ENCODE assay signal across 11 mouse cellular contexts in genomic region chr13:40735416-40736106, GRCm38 (mm10). TPM values are rescaled to one million over a fixed set of nuclear protein-coding genes. Genes with fewer than 3 reads are reported as not detected.
DNase-seq lines count a peak whose midpoint lies in the region; ATAC-seq and TF ChIP-seq lines count a peak whose summit lies in the region.
"Had no signal": no experiment of that assay in that cellular context is flagged by ENCODE, and none has a peak within 500 bp of the region (broad histone marks: within the 10 kb centered on the region; RNA-seq: fewer than 3 reads in every experiment).

No protein-coding gene starts in this region.

- no peaks in the 10 kb centered on the region for H3K36me3 ChIP-seq in heart, embryonic 15.5 days
- H3K36me3 ChIP-seq in midbrain, embryonic 15.5 days (replicated peaks): no peaks in the 10 kb centered on the region
- H3K36me3 ChIP-seq in midbrain, embryonic 13.5 days: no peaks in the 10 kb centered on the region
- H3K36me3 ChIP-seq in limb, embryonic 11.5 days (ENCODE audit: control insufficient read depth, insufficient read depth, low read length): no peaks in the 10 kb centered on the region
- H3K36me3 ChIP-seq in stomach, postnatal 0 days (ENCODE audit: control insufficient read depth, insufficient read depth, low read length): no peaks in the 10 kb centered on the region

- H3K9me3 ChIP-seq in heart, embryonic 15.5 days (replicated peaks): no peaks in the 10 kb centered on the region
- no peaks in the 10 kb centered on the region for H3K9me3 ChIP-seq in midbrain, embryonic 15.5 days
- H3K9me3 ChIP-seq in midbrain, embryonic 13.5 days: no peaks in the 10 kb centered on the region
- H3K9me3 ChIP-seq in limb, embryonic 11.5 days (ENCODE audit: control insufficient read depth, low read length): no peaks in the 10 kb centered on the region
- no peaks in the 10 kb centered on the region for H3K9me3 ChIP-seq in stomach, postnatal 0 days (ENCODE audit: control insufficient read depth, low read length)

- H3K4me3 ChIP-seq in heart, embryonic 15.5 days: peak overlapping the region; percentile 23
- H3K4me3 ChIP-seq in midbrain, embryonic 15.5 days: peak overlapping the region; percentile 1; the same call in 1 of the 2 replicates
- H3K4me3 ChIP-seq in midbrain, embryonic 13.5 days (replicated peaks): no peak overlapping the region
- peak overlapping the region; percentile 12; the same call in 1 of the 2 replicates for H3K4me3 ChIP-seq in limb, embryonic 11.5 days (ENCODE audit: low read depth, low read length)
- H3K4me3 ChIP-seq in stomach, postnatal 0 days (ENCODE audit: low read depth, low read length): no peak overlapping the region; the same call in 1 of the 2 replicates

- peaks cover 96% of the 10 kb centered on the region for H3K27me3 ChIP-seq in heart, embryonic 15.5 days
- H3K27me3 ChIP-seq in midbrain, embryonic 15.5 days (replicated peaks): peaks cover 77% of the 10 kb centered on the region
- H3K27me3 ChIP-seq in midbrain, embryonic 13.5 days: peaks cover 95% of the 10 kb centered on the region
- H3K27me3 ChIP-seq in limb, embryonic 11.5 days (ENCODE audit: control insufficient read depth, insufficient read depth, low read length): peaks cover 74% of the 10 kb centered on the region
- peaks cover 27% of the 10 kb centered on the region; the same call in 1 of the 2 replicates for H3K27me3 ChIP-seq in stomach, postnatal 0 days (ENCODE audit: control insufficient read depth, insufficient read depth, low read length)

- no peak for DNase-seq in heart, postnatal 25 days (ENCODE audit: low spot score)
- no peak for DNase-seq in limb, embryonic 11.5 days (ENCODE audit: low spot score)
- no peak for DNase-seq in stomach, postnatal 0 days (ENCODE audit: low spot score)
- DNase-seq in urinary bladder, postnatal 14 days (ENCODE audit: low spot score): no peak
- DNase-seq in spleen, adult 12 weeks (ENCODE audit: low spot score): no peak
- DNase-seq: adrenal gland, postnatal 14 days; cerebellum, adult 9-11 months; right cerebral cortex, adult 18-20 months had no signal

- intact Hi-C loops in heart, postnatal 25 days (cut with DNase I): no loop called here

- peak overlapping the region; percentile 47 for H3K4me2 ChIP-seq in heart, embryonic 15.5 days
- no peak overlapping the region for H3K4me2 ChIP-seq in midbrain, embryonic 15.5 days
- no peak overlapping the region for H3K4me2 ChIP-seq in midbrain, embryonic 13.5 days (replicated peaks)
- peak overlapping the region; percentile 36 for H3K4me2 ChIP-seq in limb, embryonic 11.5 days (ENCODE audit: low read depth, severe bottlenecking)
- peak overlapping the region; percentile 17 for H3K4me2 ChIP-seq in stomach, postnatal 0 days (replicated peaks; ENCODE audit: low read depth)

- 13% methylated on average over 17 of the region's 17 CpGs for WGBS in heart, embryonic 15.5 days
- WGBS in midbrain, embryonic 15.5 days: 5% methylated on average over 17 of the region's 17 CpGs
- WGBS in midbrain, embryonic 13.5 days: 1% methylated on average over 17 of the region's 17 CpGs
- WGBS in limb, embryonic 11.5 days: 3% methylated on average over 17 of the region's 17 CpGs
- 37% methylated on average over 16 of the region's 17 CpGs for WGBS in stomach, postnatal 0 days

- TF ChIP-seq EP300 in stomach, postnatal 0 days (optimal IDR thresholded peaks at IDR 0.05): no peak

- H3K9ac ChIP-seq in heart, embryonic 15.5 days: no peak overlapping the region
- no peak overlapping the region for H3K9ac ChIP-seq in midbrain, embryonic 15.5 days
- H3K9ac ChIP-seq in midbrain, embryonic 13.5 days (replicated peaks): no peak overlapping the region
- H3K9ac ChIP-seq in limb, embryonic 11.5 days (ENCODE audit: low read length): no peak overlapping the region
- H3K9ac ChIP-seq in stomach, postnatal 0 days (ENCODE audit: low read length): no peak overlapping the region

- peaks cover 47% of the 10 kb centered on the region for H3K4me1 ChIP-seq in heart, embryonic 15.5 days (replicated peaks)
- peaks cover 38% of the 10 kb centered on the region for H3K4me1 ChIP-seq in midbrain, embryonic 15.5 days
- peaks cover 35% of the 10 kb centered on the region for H3K4me1 ChIP-seq in midbrain, embryonic 13.5 days (replicated peaks)
- H3K4me1 ChIP-seq in limb, embryonic 11.5 days (ENCODE audit: control insufficient read depth, insufficient read depth, low read length): peaks cover 17% of the 10 kb centered on the region
- H3K4me1 ChIP-seq in stomach, postnatal 0 days (replicated peaks; ENCODE audit: control insufficient read depth, insufficient read depth): no peaks in the 10 kb centered on the region

- H3K27ac ChIP-seq in heart, embryonic 15.5 days: no peak overlapping the region
- no peak overlapping the region for H3K27ac ChIP-seq in midbrain, embryonic 15.5 days
- no peak overlapping the region for H3K27ac ChIP-seq in midbrain, embryonic 13.5 days
- H3K27ac ChIP-seq in limb, embryonic 11.5 days (replicated peaks; ENCODE audit: low read depth, low read length): no peak overlapping the region
- H3K27ac ChIP-seq in stomach, postnatal 0 days (replicated peaks): no peak overlapping the region

- TF ChIP-seq CTCF in stomach, postnatal 0 days (IDR thresholded peaks at IDR 0.05; ENCODE audit: low read depth): no peak

- no peak for ATAC-seq in heart, embryonic 15.5 days (replicated peaks; ENCODE audit: insufficient number of reproducible peaks, insufficient read depth, low FRiP score, low read depth)
- ATAC-seq in midbrain, embryonic 15.5 days (replicated peaks): no peak
- no peak for ATAC-seq in midbrain, embryonic 13.5 days
- ATAC-seq in limb, embryonic 11.5 days (ENCODE audit: insufficient number of reproducible peaks, low FRiP score, low TSS enrichment, low read depth): no peak
- ATAC-seq in stomach, postnatal 0 days (ENCODE audit: low FRiP score, low TSS enrichment): no peak

RNA-seq across cellular contexts. Expression of gene Tfap2a, which starts 2.6 kb away (rescaled TPM):
- polyA plus RNA-seq in heart, embryonic 15.5 days (2015; fragmentation: Nextera tagmentation; extraction: Ambion mirVana): 0.08 and 0.30 TPM in 2 replicates
- under 1 TPM; 0.14 to 0.23 TPM for total RNA-seq in heart, postnatal 25 days (2021)
- polyA plus RNA-seq in midbrain, embryonic 15.5 days (2015; fragmentation: Nextera tagmentation; extraction: Ambion mirVana): 4.1 and 5.5 TPM in 2 replicates
- polyA plus RNA-seq in midbrain, embryonic 13.5 days (2015; fragmentation: Nextera tagmentation; extraction: Ambion mirVana): 8.9 and 9.2 TPM in 2 replicates
- polyA plus RNA-seq in limb, embryonic 11.5 days (2014; fragmentation: Nextera tagmentation; extraction: Ambion mirVana): 7.2 and 7.3 TPM in 2 replicates
- polyA plus RNA-seq in stomach, postnatal 0 days (2015; fragmentation: Nextera tagmentation; extraction: Ambion mirVana): 3.4 and 3.7 TPM in 2 replicates

Comparison
In these comparisons a context has a peak if more than half of its experiments do, and no peak if none do; other contexts are left out.
1. H3K4me3 ChIP-seq: peak in heart, embryonic 15.5 days (single experiment), midbrain, embryonic 15.5 days (single experiment) and limb, embryonic 11.5 days (single experiment); none in midbrain, embryonic 13.5 days (single experiment) and stomach, postnatal 0 days (single experiment).
2. H3K4me2 ChIP-seq: peak in heart, embryonic 15.5 days (single experiment), limb, embryonic 11.5 days (single experiment) and stomach, postnatal 0 days (single experiment); none in midbrain, embryonic 15.5 days (single experiment) and midbrain, embryonic 13.5 days (single experiment).